ENCODE assay signal across 11 mouse cellular contexts in genomic region chr17:11142321-11142720, GRCm38 (mm10).
A peak's percentile ranks its signal among the peaks of the same experiment; 100 is the strongest.
DNase-seq lines count a peak whose midpoint lies in the region; ATAC-seq and TF ChIP-seq lines count a peak whose summit lies in the region.
"Had no signal": no experiment of that assay in that cellular context is flagged by ENCODE, and none has a peak within 500 bp of the region (broad histone marks: within the 10 kb centered on the region; RNA-seq: fewer than 3 reads in every experiment).

No protein-coding gene starts in this region.

- 58% methylated on average over 5 of the region's 5 CpGs for WGBS in hindbrain, embryonic 15.5 days
- 72% methylated on average over 5 of the region's 5 CpGs for WGBS in hindbrain, embryonic 12.5 days

- no peaks in the 10 kb centered on the region for H3K27me3 ChIP-seq in hindbrain, embryonic 15.5 days
- H3K27me3 ChIP-seq in hindbrain, embryonic 12.5 days: no peaks in the 10 kb centered on the region

- 0 out of 2 replicates have a peak, but pooled peaks cover 4% of the 10 kb centered on the region for H3K4me1 ChIP-seq in hindbrain, embryonic 15.5 days (replicated peaks)
- no peaks in the 10 kb centered on the region for H3K4me1 ChIP-seq in hindbrain, embryonic 12.5 days

- no peaks in the 10 kb centered on the region for H3K36me3 ChIP-seq in hindbrain, embryonic 15.5 days
- no peaks in the 10 kb centered on the region for H3K36me3 ChIP-seq in hindbrain, embryonic 12.5 days

- DNase-seq in layer of hippocampus, adult 11-12 months (ENCODE audit: low spot score): peak; percentile 73
- DNase-seq in left cerebral cortex, adult 2 months (ENCODE audit: extremely low spot score in 1 of 2, low spot score in 2 of 2): peak; percentile 49 to 50
- DNase-seq in right cerebral cortex, postnatal 25 days: peak; percentile 74
- DNase-seq in lung, postnatal 4 days: no peak
- no peak for DNase-seq in urinary bladder, postnatal 4 days (ENCODE audit: low spot score in 2 of 2)
- DNase-seq: gastrocnemius, postnatal 36 days; kidney, postnatal 25 days had no signal

- no peak overlapping the region for H3K4me3 ChIP-seq in hindbrain, embryonic 15.5 days
- H3K4me3 ChIP-seq in hindbrain, embryonic 12.5 days: no peak overlapping the region
- H3K4me3 ChIP-seq in left cerebral cortex, adult 2 months: no peak overlapping the region
- H3K4me3 ChIP-seq: erythroblast, embryonic 14.5 days had no signal

- TF ChIP-seq CTCF in left cerebral cortex, adult 2 months (IDR thresholded peaks at IDR 0.05): no peak

- H3K4me2 ChIP-seq in hindbrain, embryonic 15.5 days: no peak overlapping the region
- H3K4me2 ChIP-seq in hindbrain, embryonic 12.5 days (replicated peaks): no peak overlapping the region
- H3K4me2 ChIP-seq: liver, embryonic 11.5 days had no signal

- no peak overlapping the region for H3K9ac ChIP-seq in hindbrain, embryonic 15.5 days
- H3K9ac ChIP-seq in hindbrain, embryonic 12.5 days: no peak overlapping the region

- 0 out of 2 replicates have a peak overlapping the region, but pooled peaks have one; percentile 17 for H3K27ac ChIP-seq in hindbrain, embryonic 15.5 days (replicated peaks)
- H3K27ac ChIP-seq in hindbrain, embryonic 12.5 days: no peak overlapping the region
- H3K27ac ChIP-seq in left cerebral cortex, adult 2 months: no peak overlapping the region

- H3K9me3 ChIP-seq in hindbrain, embryonic 15.5 days: no peaks in the 10 kb centered on the region
- H3K9me3 ChIP-seq in hindbrain, embryonic 12.5 days (replicated peaks): no peaks in the 10 kb centered on the region

- ATAC-seq in hindbrain, embryonic 15.5 days (ENCODE audit: low FRiP score, low read depth): no peak
- no peak for ATAC-seq in hindbrain, embryonic 12.5 days (ENCODE audit: low FRiP score)

- intact Hi-C loops in left cerebral cortex, adult 2 months (cut with DNase I): no loop called here

Comparison
In these comparisons a context has a peak if more than half of its experiments do, and no peak if none do; other contexts are left out.
1. DNase-seq: peak in layer of hippocampus, adult 11-12 months (single experiment), left cerebral cortex, adult 2 months (2 of 2) and right cerebral cortex, postnatal 25 days (single experiment); none in lung, postnatal 4 days (0 of 2) and urinary bladder, postnatal 4 days (0 of 2).